Mouse (Mus musculus) MEL (cell line): Measurements from ENCODE around the gene Vps26c. TPM values are rescaled to one million over a fixed set of nuclear protein-coding genes. Genes with fewer than 3 reads are reported as not detected.

ENCODE experiments used
- DNase-seq: peaks from one replicate; pipeline ENCODE4 v3.0.0; 2011; ENCODE audit warnings: low read depth, low spot score
- H3K27ac ChIP-seq: 2 replicates; pipeline ENCODE4 v1.5.1; 2012; ENCODE audit warnings: low read depth, mild to moderate bottlenecking, control low read depth, low read length, moderate library complexity; ENCODE audit not compliant: control insufficient read depth
- H3K27me3 ChIP-seq, 2 experiments: fragments of 150-350 bp in 1 of 2; sonication (generic) in 1 of 2; 2 replicates each; pipeline ENCODE4 v1.6.1; 2012; ENCODE audit warnings: low read length in 2 of 2, mild to moderate bottlenecking in 2 of 2, improper control_type of control experiment in 1 of 2, moderate library complexity in 1 of 2; ENCODE audit not compliant: insufficient read depth in 2 of 2, control insufficient read depth in 1 of 2
- H3K36me3 ChIP-seq, 2 experiments: 2 replicates each; pipeline ENCODE4 v1.6.1; 2012 to 2014; ENCODE audit warnings: low read length in 2 of 2, improper control_type of control experiment in 1 of 2, inconsistent platforms in 1 of 2, mild to moderate bottlenecking in 1 of 2; ENCODE audit not compliant: insufficient read depth in 2 of 2, control insufficient read depth in 1 of 2
- H3K4me1 ChIP-seq, 2 experiments: fragments of 150-350 bp in 1 of 2; sonication (generic) in 1 of 2; 2 replicates each; pipeline ENCODE4 v1.6.1; 2012; ENCODE audit warnings: low read length in 2 of 2, improper control_type of control experiment in 1 of 2, mild to moderate bottlenecking in 1 of 2; ENCODE audit not compliant: insufficient read depth in 2 of 2, control insufficient read depth in 1 of 2
- H3K4me3 ChIP-seq, 2 experiments: fragments of 150-350 bp in 1 of 2; sonication (generic) in 1 of 2; 2 replicates each; pipeline ENCODE4 v1.5.1; 2012; ENCODE audit warnings: low read depth in 2 of 2, low read length in 2 of 2, mild to moderate bottlenecking in 2 of 2, moderate library complexity in 2 of 2, control low read depth in 1 of 2, improper control_type of control experiment in 1 of 2; ENCODE audit not compliant: control insufficient read depth in 1 of 2, insufficient read depth in 1 of 2
- H3K79me2 ChIP-seq: 2 replicates; pipeline ENCODE4 v1.6.1; 2012; ENCODE audit warnings: mild to moderate bottlenecking, low read length, moderate library complexity; ENCODE audit not compliant: control insufficient read depth, poor library complexity, insufficient read depth
- H3K9ac ChIP-seq: 2 replicates; pipeline ENCODE4 v1.6.1; 2012; ENCODE audit warnings: low read depth, mild to moderate bottlenecking, control low read depth, low read length, moderate library complexity; ENCODE audit not compliant: control insufficient read depth, poor library complexity, severe bottlenecking
- H3K9me3 ChIP-seq: fragments of 150-350 bp; sonication (generic); replicated peaks from 2 replicates; pipeline ENCODE4 v1.6.1; 2012; ENCODE audit warnings: mild to moderate bottlenecking, low read length, improper control_type of control experiment, moderate library complexity; ENCODE audit not compliant: insufficient read depth
- CHD1 ChIP-seq: IDR thresholded peaks from 2 replicates; pipeline ENCODE4 v1.6.1; 2012; ENCODE audit warnings: low read depth, mild to moderate bottlenecking, inconsistent platforms, low read length, improper control_type of control experiment
- CHD2 ChIP-seq: IDR thresholded peaks from 2 replicates; pipeline ENCODE4 v1.6.1; 2011; ENCODE audit warnings: low read length, improper control_type of control experiment
- ETS1 ChIP-seq: IDR thresholded peaks from 2 replicates; pipeline ENCODE4 v1.6.1; 2012; ENCODE audit warnings: low read depth, mild to moderate bottlenecking, inconsistent platforms, low read length, improper control_type of control experiment, moderate library complexity
- MAFK ChIP-seq: IDR thresholded peaks from 2 replicates; pipeline ENCODE4 v1.6.1; 2011; ENCODE audit warnings: low read depth, mild to moderate bottlenecking, low read length, improper control_type of control experiment, borderline replicate concordance
- MAX ChIP-seq: IDR thresholded peaks from 2 replicates; pipeline ENCODE4 v1.6.1; 2011; ENCODE audit warnings: low read length, improper control_type of control experiment
- MEF2A ChIP-seq: IDR thresholded peaks from 2 replicates; pipeline ENCODE4 v1.6.1; 2014; ENCODE audit warnings: low read depth, mild to moderate bottlenecking, inconsistent platforms, low read length, improper control_type of control experiment; ENCODE audit not compliant: poor library complexity, insufficient replicate concordance, severe bottlenecking; ENCODE audit errors: extremely low read depth
- POLR2AphosphoS2 ChIP-seq: IDR thresholded peaks from 2 replicates; pipeline ENCODE4 v1.6.1; 2011; ENCODE audit warnings: low read length, improper control_type of control experiment
- POLR2AphosphoS5 ChIP-seq: IDR thresholded peaks from 2 replicates; pipeline ENCODE4 v1.6.1; 2012; ENCODE audit warnings: low read depth, borderline replicate concordance, mild to moderate bottlenecking, inconsistent platforms, low read length, moderate library complexity, mixed read lengths
- RCOR1 ChIP-seq: IDR thresholded peaks from 2 replicates; pipeline ENCODE4 v1.6.1; 2012; ENCODE audit warnings: low read depth, mild to moderate bottlenecking, inconsistent platforms, low read length, improper control_type of control experiment
- SIN3A ChIP-seq: IDR thresholded peaks from 2 replicates; pipeline ENCODE4 v1.6.1; 2012; ENCODE audit warnings: low read length, improper control_type of control experiment, inconsistent platforms
- TAL1 ChIP-seq: IDR thresholded peaks from 2 replicates; pipeline ENCODE4 v1.6.1; 2012; ENCODE audit warnings: mild to moderate bottlenecking, inconsistent platforms, low read length, moderate library complexity, mixed read lengths
- TCF12 ChIP-seq: IDR thresholded peaks from 2 replicates; pipeline ENCODE4 v1.6.1; 2014; ENCODE audit warnings: low read depth, mild to moderate bottlenecking, inconsistent platforms, low read length, improper control_type of control experiment, moderate library complexity
- UBTF ChIP-seq: IDR thresholded peaks from 2 replicates; pipeline ENCODE4 v1.6.1; 2012; ENCODE audit warnings: low read depth, mild to moderate bottlenecking, inconsistent platforms, low read length, improper control_type of control experiment, moderate library complexity, borderline replicate concordance; ENCODE audit not compliant: insufficient read depth
- USF2 ChIP-seq, 2 experiments: IDR thresholded peaks; 2 replicates each; pipeline ENCODE4 v1.6.1; 2011 to 2012; ENCODE audit warnings: improper control_type of control experiment in 2 of 2, low read length in 2 of 2, borderline replicate concordance in 1 of 2, inconsistent platforms in 1 of 2, low read depth in 1 of 2, mild to moderate bottlenecking in 1 of 2; ENCODE audit not compliant: insufficient read depth in 1 of 2
- ZC3H11A ChIP-seq: IDR thresholded peaks from 2 replicates; pipeline ENCODE4 v1.6.1; 2012; ENCODE audit warnings: low read depth, mild to moderate bottlenecking, inconsistent platforms, low read length, improper control_type of control experiment
- ZKSCAN1 ChIP-seq: IDR thresholded peaks from 2 replicates; pipeline ENCODE4 v1.6.1; 2012; ENCODE audit warnings: low read depth, mild to moderate bottlenecking, inconsistent platforms, low read length, improper control_type of control experiment, moderate library complexity
- ZMIZ1 ChIP-seq: IDR thresholded peaks from 2 replicates; pipeline ENCODE4 v1.6.1; 2012; ENCODE audit warnings: low read depth, mild to moderate bottlenecking, inconsistent platforms, low read length, improper control_type of control experiment, moderate library complexity
- ZNF384 ChIP-seq: IDR thresholded peaks from 2 replicates; pipeline ENCODE4 v1.6.1; 2012; ENCODE audit warnings: low read depth, mild to moderate bottlenecking, inconsistent platforms, low read length, improper control_type of control experiment
- polyA plus RNA-seq, 2 experiments: library from polyadenylated mRNA; stranded (reverse) in 1 of 2; unstranded in 1 of 2; fragments of >175 nt in 1 of 2; fragments of >200 nt in 1 of 2; gene quantifications; 2 replicates each; pipeline versions ENCODE4 v1.2.1 to v1.2.4; 2012; ENCODE audit warnings: low replicate concordance in 2 of 2, low read depth in 1 of 2; ENCODE audit not compliant: insufficient read length in 2 of 2, insufficient read depth in 1 of 2, missing spikeins in 1 of 2
- total RNA-seq: library from RNA; depleted of rRNA; stranded (reverse); fragments of 300-350 nt; gene quantifications from 2 replicates; pipeline ENCODE4 v1.2.3, GENCODE M21; 2012

The Vps26c gene
- total and polyA plus RNA-seq, 3 experiments: 20.9 to 23.7 TPM; not detected in 1

DNA sequence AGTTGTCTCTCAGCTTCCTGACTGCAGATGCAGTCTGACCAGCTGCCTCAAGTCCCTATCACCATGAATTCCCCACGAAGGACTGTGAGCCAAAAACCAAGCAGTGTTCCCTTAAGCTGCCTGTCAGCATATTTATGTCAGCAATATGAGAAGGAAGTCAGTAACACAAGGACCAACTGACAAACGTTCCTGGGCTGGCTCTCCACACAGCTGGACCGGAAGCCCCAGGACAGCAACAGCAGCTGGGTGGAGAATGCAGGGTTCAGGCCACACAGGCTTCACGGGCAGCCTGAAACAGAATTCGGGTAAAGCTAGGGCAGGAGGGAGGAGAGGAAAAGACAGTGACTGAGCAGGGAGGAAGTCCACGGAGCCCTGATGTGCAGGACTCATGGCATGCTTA is 7.6 kb downstream of the Vps26c start:
- Histone ChIP-seq H3K9ac (no peak overlapping the region), H3K27me3 (no peaks in the 10 kb centered on the region), H3K4me1 (peaks cover 0 to 6% of the 10 kb centered on the region in 2 experiments; a peak in 3 of 4 replicates), H3K27ac (no peak overlapping the region), H3K9me3 (no peaks in the 10 kb centered on the region), H3K36me3 (no peaks in the 10 kb centered on the region; a peak in 1 of 4 replicates), H3K79me2 (no peaks in the 10 kb centered on the region)
- no peak for DNase-seq
- no peak for TF ChIP-seq ZC3H11A
- TF ChIP-seq ZNF384: no peak
- no peak for TF ChIP-seq CHD1
- no peak for TF ChIP-seq ZMIZ1
- TF ChIP-seq ZKSCAN1: no peak
- TF ChIP-seq RCOR1: no peak
- TF ChIP-seq ETS1: no peak
- TF ChIP-seq MAX: no peak
- no peak for TF ChIP-seq POLR2AphosphoS2
- no peak for TF ChIP-seq USF2 (IDR thresholded peaks at IDR 0.05; ENCODE audit: borderline replicate concordance in 1 of 2, insufficient read depth in 1 of 2, low read depth in 1 of 2, low read length in 2 of 2)
- TF ChIP-seq, all 39 proteins: peak for 0
- H3K4me3 ChIP-seq: no peak overlapping the region

DNA sequence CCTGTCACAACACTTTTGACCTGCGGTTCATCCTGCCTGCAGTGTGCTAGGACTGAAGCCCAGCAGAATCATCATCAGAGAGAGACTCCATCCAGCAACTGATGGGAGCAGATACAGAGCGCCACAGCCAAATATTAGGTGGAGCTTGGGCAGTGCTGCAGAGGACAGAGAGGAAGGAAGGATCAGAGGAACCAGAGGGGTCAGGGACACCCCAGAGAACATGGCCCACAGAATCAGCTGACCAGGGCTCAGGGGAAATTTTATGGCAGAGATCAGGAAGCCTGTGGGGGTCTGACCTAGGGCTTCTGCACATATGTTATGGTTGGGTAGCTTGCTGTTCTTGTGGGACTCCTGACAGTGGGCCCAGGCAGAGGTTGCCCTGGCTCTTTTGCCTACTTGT is 9.0 kb downstream of the Vps26c start:
- no peak overlapping the region for H3K27ac ChIP-seq

DNA sequence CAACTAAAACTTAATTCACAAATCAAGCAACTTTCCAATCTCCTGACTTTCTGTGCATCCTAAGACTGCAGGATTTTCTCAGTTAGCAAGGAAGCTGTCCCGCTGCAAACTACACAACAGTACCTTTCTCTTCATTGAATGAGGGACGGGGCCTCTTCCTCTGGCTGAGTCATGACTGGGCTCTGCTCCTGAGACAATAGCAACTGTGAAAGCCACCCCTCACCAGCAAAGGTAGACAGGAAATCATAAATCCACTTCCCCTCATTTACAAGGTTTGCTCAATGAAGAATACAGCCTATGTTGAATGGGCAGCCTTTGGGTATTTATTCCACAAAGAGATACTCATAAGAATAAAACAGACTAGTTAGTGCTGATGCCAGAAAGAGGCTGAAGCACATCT is 16.6 kb downstream of the Vps26c start:
- Histone ChIP-seq H3K79me2 (no peaks in the 10 kb centered on the region), H3K27me3 (no peaks in the 10 kb centered on the region), H3K27ac (no peak overlapping the region), H3K4me1 (no peaks in the 10 kb centered on the region)
- no peak for TF ChIP-seq MEF2A
- TF ChIP-seq POLR2AphosphoS5: no peak
- no peak for TF ChIP-seq TAL1
- no peak for TF ChIP-seq UBTF
- TF ChIP-seq, all 39 proteins: peak for 0
- H3K36me3 ChIP-seq: no peaks in the 10 kb centered on the region; a peak in 1 of 4 replicates
- no peaks in the 10 kb centered on the region for H3K9me3 ChIP-seq
- no peak overlapping the region for H3K4me3 ChIP-seq
- DNase-seq: no peak
- no peak overlapping the region for H3K9ac ChIP-seq

More for the DNA sequence above, 9.0 kb downstream of the Vps26c start:
- Histone ChIP-seq H3K9ac (no peak overlapping the region), H3K27me3 (no peaks in the 10 kb centered on the region), H3K4me1 (peaks cover 0 to 4% of the 10 kb centered on the region in 2 experiments; a peak in 3 of 4 replicates), H3K36me3 (no peaks in the 10 kb centered on the region; a peak in 1 of 4 replicates), H3K79me2 (no peaks in the 10 kb centered on the region), H3K4me3 (no peak overlapping the region), H3K9me3 (no peaks in the 10 kb centered on the region)
- DNase-seq: no peak
- TF ChIP-seq TCF12: no peak
- TF ChIP-seq MAFK: no peak
- no peak for TF ChIP-seq SIN3A
- no peak for TF ChIP-seq CHD2
